Mouse (Mus musculus): ENCODE data around the gene Tspan18.

GRCm38 (mm10) chr2:93177668-93178312 lies 156.5 kb downstream of the Tspan18 start:
- TF ChIP-seq CTCF (IDR thresholded peaks at IDR 0.05; ENCODE audit: insufficient read depth, low read length) (no peak), POLR2A (IDR thresholded peaks at IDR 0.05; ENCODE audit: borderline replicate concordance, extremely low read depth, low read depth, low read length) (no peak)

Measured in lung, adult 2 months (tissue).